Mouse (Mus musculus): Measurements from ENCODE around the gene Epha3.

Epha3 gene

DNA sequence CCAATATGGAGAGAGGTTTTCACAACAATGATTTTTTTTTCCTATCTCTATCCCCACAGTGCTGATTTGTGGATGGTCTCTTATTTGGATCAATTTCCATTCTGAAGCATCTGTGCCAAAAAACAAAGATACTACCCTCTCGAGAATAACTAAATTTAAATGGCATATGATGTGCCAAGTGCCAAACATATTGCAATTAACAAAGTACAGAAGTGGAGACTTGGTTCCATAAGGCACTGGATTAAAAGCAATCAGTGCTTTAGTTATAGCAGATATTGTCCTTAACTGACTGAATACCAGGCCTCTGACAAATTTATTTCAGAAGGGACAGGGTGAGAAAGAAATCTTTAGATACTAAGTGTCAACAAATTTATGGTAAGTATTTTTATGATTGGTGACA lies 81.9 kb downstream of the Epha3 start:
- DNase-seq = no peak

DNA sequence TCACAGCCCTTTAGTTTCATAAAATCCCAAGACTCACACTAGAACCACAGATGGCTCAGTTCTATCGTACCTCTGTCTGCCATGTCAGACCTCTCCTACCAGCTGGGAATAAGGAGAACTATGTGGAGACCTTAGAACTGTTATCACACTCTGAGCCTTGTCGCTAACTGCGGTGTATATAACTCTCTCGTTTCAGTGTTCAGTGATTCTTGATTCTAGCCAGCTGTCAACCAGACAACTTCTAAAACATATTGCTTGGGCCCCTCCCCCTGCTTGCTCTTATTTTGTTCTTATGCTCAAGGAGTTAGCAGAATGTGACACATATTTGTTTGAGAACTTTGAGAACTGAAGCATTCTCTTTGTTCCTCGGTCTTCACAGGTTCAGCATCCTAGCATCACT lies 83.8 kb downstream of the Epha3 start:
- DNase-seq = no peak

DNA sequence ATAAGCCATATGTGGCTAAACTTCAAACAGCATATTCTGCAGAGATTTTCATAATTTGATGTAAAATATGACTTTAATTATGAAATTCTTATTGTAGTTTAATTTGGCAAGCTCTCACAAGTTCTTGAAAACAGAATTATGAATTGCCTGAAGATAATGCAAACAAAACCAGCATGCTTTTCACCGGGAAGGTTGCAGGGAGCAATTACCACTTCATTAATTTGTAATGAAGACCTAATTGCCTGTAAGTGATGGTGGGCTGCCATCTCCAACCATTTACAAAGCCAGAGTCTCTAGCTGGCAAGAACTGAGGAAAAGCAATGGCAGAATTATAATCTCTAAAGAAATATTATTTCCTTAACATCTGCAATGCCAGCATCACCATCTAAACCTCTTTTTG lies 86.2 kb downstream of the Epha3 start:
- no peak for DNase-seq

DNA sequence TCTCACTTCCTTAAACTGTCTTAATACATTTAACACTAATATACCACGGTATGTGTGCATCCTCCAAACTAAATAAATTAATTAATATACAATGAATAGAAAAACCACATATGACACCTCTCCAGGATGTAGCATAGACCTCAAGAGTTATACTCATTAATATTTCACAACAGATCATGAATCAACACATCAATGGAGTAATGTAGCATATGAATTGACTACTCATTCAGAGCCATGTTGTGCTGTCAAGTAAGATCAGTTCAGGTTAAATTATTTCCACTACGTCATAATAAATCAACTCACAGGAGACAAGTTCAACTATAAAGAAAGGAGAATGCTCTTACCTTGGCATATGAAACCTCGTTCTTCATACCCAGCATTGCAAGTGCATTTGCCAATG lies 91.4 kb downstream of the Epha3 start:
- no peak for DNase-seq

DNA sequence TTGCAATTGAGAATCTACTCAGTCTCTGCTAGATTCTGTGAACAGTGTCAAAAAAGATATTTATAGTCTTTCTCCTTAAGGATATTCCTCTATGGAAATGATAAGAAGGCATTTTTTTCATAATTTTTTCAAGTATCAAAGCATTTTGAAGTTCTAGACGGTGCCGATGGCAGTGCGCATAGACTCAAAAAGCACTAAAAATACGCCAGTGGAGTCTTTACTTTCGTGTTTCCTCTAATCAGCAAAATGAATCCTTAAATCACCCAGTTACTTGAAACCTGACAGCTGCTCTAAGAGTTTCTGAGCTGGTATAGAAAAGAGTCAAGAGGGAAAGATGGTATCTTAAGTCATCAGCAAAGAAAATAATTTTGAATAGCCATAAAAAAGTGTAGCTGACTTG lies 96.4 kb downstream of the Epha3 start:
- DNase-seq = no peak

DNA sequence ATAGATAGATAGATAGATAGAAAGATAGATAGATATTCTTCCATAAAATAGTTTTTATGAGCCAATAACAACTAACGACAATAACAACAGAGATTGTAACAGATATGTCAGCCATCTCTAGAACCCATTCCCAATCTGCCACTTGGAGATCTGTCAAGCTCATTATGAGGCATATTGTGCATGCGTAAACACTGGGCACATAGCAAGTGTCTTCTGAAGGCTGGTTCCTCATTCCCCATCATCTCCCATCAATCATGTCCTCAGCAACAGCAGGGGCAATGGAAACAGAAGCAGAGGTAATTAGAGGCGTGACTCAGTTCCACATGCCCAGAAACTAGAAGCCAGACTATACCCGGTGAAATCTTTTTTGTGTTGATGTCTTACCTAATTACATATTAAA lies 102.8 kb downstream of the Epha3 start:
- no peak for DNase-seq

DNA sequence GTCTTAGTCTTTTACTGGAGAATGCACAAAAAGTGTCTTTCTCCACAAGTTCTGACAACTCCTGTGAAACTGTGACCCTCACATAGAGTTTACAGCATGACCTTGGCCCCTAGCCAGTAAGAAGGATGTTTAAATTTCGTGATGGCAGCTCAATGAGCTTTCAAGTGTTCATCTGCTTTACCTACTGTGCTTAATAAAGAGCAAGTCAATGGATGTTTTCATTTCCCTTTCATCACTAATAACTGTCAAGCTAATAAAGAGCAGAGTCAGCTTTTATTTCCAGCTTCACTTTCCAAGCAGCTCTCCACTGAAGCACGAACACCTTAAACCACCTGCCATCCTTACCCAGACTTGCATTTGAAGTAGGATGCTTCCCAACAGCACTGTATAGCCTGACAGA lies 103.9 kb downstream of the Epha3 start:
- DNase-seq = no peak

DNA sequence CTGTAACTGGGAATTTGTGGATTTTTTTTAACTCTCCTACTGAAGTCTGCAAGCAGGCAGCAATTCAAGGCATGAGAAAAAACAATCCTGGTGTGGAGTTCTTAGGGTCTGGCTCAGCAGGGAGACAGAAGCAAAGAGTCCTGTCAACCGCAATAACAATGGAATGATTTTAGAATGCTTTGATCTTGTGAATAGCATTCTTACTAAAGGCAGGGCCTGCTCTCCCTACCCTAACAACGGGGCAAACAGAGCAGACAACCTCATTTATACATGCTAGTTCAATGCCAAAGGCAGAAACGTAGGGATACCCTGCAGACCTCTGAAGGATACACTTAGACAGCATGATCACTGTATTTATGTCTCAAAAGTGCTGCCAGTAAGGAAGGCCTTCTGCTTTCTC lies 110.9 kb downstream of the Epha3 start:
- DNase-seq = no peak

DNA sequence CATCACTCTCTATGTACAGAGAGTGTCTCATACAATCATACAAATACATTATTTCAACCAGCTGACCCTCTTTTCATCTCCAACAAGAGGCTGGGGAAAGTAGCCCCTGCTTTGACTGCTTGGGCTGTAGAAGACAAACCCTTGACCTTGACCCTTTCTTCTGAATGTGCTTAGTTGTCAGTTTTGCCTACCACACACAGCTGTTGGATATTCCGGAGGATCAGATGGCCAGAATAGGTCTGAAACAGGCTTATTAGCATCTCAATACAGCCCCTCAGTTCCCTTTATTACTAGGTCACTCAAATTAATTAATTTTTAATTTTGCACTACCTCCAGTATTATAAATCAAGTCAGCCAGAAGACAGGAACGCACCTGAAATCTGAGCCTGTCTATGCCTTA lies 116.2 kb downstream of the Epha3 start:
- no peak for DNase-seq

DNA sequence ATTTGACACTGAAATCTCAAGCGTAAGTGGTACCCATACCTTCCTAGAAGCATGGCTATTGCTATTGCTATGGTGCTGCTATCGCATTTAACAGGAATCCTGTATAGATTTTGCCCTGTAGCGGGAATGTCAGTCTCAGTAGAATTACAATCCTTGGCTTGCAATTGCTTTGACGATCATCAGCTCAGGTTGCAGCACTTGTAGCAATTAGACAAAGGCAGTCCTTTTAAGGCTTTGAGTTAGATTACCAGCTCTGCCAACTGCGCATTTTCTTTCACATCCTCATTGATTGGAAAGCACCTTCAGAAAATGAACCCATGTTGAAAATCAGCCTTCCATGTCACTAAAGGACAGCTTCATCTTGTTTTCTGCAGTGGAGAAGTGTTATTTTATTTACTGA lies 118.5 kb downstream of the Epha3 start:
- no peak for DNase-seq

DNA sequence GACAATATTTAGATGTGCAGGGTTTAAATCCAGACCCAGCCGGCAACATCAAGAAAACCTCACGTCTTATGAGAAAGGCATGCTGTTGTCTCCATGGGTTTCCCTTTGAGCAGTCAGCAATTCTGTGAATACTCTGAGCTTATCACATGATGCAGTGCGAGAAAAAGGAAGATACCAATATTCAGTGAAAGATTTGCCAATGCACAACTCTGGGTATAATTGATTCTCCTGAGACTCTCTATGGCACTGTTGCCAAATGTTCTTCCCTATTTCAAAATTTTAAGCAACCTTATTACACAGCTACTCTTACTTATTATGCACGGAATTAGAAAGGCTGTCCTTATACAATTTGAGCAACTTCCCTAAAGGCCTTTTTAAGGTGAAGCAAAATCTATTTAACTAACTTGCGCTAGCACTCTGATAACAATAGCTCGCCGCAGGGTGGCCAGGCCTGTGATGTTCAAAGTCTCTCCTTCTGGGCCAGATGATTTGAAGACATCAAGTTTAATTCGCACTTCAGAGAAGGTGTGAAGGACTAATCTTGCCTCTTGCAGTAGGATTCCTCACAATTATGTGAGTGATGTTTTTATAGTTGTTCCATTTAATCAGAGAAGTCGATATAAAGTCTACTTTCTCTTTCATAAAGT lies 120.6 kb downstream of the Epha3 start:
- no peak for DNase-seq

DNA sequence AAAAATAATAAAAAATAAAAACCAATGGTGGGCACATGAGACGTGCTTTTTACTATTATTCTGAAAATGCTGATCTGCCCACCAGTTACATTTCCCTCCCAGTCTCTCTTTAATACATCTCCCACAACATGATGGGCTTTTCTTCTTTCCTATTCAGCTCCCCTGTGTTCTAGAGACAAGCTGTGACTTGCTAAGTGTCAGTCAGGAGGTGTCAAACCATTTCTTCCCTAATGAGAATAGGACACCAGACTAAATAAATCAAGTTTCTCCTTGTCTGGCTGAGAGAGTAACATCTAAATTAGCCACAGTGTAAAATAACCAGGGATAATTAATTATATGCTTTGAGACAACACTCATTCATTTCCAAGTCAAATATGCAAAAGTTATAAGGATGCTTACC lies 144.7 kb downstream of the Epha3 start:
- DNase-seq = no peak

DNA sequence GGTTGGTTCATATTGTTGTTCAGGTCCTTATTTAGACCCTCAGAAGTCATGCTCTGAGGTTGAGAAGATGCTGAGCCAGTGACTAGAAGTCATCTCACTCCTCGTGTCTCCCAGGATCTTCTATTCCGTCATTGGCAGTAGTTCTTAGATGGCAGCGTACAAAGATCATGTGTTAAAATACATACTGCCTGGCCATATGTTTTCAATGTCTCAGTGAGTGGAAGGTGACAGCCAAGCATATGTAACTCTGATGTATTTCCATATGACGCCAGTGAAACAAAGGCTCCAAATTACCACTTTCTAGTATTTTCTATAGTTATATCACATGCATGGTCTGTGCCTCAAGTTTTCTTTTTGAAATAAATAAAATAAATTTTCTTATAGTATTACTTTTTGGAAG lies 146.7 kb downstream of the Epha3 start:
- DNase-seq = no peak

DNA sequence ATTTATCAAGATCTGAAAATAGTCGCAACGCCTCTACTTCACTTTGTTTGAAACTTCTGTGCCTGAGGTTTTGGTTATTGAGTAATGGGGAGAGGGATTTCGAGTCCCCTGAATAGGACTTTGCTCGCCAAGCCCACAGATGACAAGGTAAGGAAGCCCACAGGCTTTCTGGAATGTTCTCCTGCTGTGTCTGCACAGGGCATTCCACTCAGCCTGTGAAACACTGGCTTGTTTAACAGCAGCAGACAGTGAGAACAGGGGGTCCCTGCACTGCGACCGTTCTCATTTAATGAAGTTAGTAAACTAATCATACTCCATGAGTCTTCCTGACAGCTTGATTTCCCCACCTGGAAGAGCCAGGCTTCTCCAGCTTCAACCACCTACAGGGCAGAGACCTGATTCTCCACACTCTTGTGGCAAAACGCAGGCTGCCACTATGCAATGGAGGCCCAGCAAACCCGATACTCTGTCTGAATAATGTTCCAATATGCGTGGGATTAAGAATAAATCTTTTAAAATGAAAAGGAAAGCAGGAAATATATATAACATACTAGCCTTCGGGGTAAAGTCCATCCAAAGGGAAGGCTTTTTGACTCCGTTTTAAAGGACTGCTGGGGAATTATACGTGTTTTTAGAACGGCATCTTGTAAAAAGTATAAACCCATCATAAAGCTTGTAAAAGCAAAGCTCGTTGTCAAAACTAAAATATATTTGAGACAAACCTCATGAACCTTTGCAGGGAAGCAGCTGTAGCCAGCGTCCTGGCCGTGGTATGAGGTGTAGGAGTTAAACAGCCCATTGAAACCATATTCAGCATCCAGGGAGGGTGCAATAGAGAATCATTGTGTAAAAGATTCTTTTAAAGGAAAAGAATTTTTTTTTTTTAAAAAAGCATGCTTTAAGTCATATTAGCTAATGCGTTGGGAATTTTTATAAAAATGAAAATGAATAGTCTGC lies 156.8 kb downstream of the Epha3 start:
- DNase-seq = no peak

DNA sequence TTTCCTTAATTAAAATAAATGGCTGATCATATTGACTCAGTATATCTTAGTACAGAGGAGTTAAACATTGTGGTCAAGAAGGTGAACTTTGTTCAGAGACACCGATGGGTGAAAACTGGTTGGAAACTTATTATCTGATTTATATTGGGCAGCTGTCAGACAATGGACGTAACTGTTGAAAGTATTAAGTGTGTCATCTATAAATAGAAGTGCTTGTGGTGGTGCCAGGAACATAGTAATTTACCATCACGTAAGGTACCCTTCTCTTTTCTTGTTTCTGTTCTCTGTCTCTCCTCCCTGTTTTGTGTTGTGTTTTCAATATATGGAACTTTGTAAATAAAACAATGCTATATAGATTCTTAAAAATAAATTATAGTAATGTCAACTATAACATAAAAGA lies 174.6 kb downstream of the Epha3 start:
- DNase-seq = no peak

DNA sequence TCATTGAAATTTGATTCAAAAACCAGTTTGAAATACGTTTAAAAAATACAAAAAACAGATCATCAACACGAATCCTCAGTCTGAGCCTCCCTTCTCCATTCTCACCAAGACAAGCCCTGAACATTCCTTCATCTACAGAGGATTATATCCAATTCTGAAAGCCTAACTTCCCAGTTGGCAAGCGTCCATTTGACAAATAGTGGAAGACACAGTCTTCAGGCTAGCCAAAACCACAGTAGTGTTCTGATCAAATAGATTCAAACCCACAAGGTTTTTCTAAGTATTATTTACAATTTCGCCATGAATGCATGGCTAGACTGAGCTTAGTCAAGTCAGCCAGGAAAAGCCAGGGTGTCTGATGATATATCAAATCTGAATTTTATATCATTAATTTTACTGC lies 179.8 kb downstream of the Epha3 start:
- DNase-seq = no peak

DNA sequence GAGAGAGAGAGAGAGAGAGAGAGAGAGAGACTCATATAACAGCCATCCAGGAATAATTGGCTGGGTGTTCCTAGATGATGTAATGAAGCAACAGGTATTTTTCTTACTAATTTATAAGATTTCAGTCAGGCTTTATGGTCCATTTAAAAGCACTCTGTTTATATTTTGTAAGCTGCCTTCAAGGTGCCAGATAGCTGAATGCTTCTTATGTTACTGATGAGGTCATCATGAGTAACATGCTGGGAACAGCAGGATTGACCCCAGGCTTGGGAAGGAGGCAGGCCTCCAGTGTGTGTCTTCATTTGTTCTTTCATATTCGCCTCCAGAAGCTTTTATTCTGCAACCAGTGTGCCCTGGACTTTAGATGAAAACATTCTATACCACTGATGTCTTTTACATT lies 189.5 kb downstream of the Epha3 start:
- no peak for DNase-seq

DNA sequence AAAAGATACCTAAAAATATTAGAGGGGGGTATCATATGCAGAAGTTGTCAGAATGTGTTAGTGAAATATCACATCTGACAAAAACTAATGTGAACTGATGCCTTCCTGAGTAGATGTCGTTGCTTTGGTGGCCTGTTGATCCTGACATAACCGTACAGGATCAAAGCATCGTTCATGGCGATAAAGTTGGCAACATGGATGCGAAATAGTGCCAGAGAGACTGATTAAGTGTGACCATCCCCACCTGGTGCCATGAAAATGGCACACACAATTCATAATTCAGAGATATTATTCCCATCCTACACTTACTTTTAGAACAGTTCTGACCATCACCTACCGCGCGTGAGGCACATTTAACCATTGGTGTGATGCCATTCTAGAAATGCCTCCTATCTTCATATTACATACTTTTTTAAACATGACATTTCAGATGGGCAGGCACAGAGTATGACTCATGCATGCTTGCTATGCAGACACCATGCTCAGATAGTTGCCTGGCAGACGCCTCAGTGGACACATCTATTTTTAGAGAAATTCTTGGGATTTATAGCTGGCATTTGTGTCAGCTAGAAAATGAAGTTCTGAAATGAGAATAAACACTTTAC lies 190.6 kb downstream of the Epha3 start:
- no peak for DNase-seq

DNA sequence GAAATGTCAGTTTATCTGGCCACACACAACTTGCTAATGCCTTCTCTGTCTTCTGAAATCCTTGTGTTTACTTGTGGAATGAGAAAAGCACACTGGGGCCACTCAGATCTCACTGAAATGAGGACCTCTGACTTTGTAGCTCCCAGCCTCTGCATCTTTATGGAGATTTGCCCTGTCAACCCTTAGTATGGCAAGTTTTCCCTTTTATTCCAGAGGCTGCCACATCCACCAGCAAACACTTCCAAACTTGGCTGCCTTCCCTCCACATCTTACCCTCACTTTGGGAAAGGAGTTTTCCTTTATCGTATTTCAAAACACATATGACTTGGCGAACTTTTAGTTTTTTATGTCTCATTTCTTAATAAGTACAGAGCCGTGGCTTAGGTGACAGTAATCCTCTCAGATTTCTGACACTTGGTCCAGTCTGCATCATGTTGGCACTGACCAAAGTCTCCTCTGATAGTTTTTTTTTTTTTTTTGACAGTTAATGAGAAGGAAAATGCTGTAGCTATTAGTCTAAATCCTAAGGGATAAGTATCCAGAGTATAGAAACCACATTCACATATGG lies 198.0 kb downstream of the Epha3 start:
- DNase-seq = no peak

DNA sequence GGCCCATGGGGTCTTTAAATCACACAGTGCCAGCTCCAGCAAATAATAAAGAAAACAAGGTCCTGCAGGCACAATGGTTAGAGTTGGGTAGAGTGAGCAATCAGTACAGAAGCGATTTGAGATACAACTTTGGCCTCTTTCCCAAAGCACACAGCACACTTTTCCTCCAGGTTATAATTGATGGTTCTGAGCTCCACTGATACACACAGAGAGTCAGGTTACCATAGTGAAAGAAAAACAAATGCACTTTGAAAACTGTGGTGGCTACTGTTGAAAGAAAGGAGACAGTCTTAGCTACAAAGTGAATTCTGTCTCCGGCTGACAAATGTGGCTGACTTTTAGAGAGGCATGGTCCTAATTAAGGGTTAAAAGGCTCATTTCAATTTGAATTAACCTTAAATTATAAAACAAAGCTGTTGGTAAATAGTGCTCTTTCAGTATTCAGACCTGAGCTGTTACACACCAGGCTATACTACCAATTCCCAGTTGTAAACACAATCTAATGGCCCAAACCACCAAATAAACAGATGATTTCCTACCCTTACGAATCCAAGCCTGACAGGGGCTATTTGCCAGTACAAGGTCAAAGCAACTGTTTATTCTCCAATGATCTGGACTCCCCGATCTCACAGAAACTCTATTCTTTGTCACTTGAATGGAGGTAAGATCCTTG lies 205.5 kb downstream of the Epha3 start:
- no peak for DNase-seq

DNA sequence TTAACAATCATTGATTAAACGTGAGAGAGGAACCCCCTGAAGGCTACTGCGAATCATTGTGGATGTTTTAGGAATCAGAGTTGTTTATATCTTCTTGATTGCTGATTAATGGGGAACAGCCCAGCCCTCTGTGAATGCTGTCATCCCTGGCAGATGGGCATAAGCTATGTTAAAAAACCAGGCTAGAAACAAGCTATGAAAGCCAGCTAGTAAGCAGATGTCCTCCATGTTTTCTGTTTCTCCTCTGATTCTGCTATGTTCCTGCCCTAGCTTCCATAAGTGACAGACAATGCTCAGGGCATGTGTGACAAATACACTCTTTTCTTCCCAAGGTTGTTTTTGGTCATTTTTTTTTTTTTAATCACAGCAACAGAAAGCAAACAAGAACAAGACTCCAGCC lies 206.2 kb downstream of the Epha3 start:
- no peak for DNase-seq

DNA sequence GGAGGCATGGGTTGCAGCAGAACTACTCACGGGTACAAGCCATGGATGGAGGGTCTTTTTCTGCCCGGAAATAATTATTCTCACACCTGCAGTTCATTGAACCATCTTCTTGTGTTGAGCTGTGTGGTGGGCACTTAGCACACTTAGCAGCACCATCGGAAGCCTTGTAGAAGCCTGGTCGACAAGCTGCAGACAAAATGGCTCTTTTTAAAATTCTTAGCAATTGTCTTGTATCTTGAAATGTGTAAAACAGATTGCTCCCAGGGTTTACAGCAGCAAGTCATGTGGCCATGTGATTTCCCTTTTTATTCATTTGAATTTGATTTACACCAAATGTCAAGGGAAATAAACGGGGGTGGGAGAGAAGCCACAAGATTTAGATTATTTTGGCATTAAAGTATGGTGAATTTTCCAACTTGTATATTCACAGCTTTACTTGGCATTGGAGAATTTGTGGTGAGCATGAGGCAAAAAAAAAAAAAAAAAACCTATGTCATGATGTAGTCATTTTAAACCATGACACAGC lies 210.5 kb downstream of the Epha3 start:
- no peak for DNase-seq

DNA sequence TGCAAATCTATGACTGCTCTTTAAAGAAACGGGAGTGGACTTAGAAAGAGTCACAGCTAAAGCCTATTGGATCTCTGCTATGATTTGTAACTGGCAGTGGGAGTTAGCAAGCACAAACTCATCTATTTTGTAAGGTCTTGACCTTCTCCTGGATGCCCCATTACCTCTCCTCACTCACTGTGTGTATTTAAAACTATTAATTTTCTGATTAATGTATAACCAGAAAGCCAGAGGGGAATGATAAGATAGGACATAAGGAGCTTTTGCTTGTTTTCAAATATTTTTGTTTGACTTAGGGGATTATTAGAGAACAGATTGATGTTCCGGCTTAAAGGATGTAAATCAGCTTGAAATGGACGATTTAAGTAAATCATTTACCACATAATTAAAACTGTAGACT lies 213.2 kb downstream of the Epha3 start:
- DNase-seq = no peak

All from kidney, adult 18-20 months (tissue).